Mouse (Mus musculus) lung, adult 2 months (tissue): ENCODE results near the gene Gemin5.

ENCODE experiments used
- CTCF ChIP-seq: fragments of 200-500 bp; IDR thresholded peaks from 2 replicates; pipeline ENCODE4 v1.5.1; 2011; ENCODE audit warnings: mild to moderate bottlenecking, low read length, control low read depth; ENCODE audit not compliant: insufficient read depth
- POLR2A ChIP-seq: fragments of 200-500 bp; IDR thresholded peaks from 2 replicates; pipeline ENCODE4 v1.6.1; 2011; ENCODE audit warnings: low read depth, mild to moderate bottlenecking, control low read depth, low read length, borderline replicate concordance; ENCODE audit errors: extremely low read depth

- no peak for TF ChIP-seq CTCF
- no peak for TF ChIP-seq POLR2A
These were observed 72.8 kb downstream of the Gemin5 start for GRCm38 (mm10) chr11:58095561-58095960.
